Mouse (Mus musculus) ovary, adult 10 weeks (tissue): ENCODE measurements around the gene Styx. TPM values are rescaled to one million over a fixed set of nuclear protein-coding genes. Genes with fewer than 3 reads are reported as not detected.

ENCODE experiments used
- polyA plus RNA-seq: library from polyadenylated mRNA; stranded (reverse); fragments of 350-450 nt; fragmentation: Illumina TruSeq; extraction: RNeasy Lipid Tissue Mini Kit (QIAGEN cat#74804); gene quantifications from one replicate; pipeline ENCODE4 v1.2.3, GENCODE M21; 2014

Gene Styx
- 108 TPM for polyA plus RNA-seq

GRCm38 (mm10) chr14:45350931-45351859 is at the start of gene Styx:
Gene Styx (plus strand): TSS chr14:45351093.

GRCm38 (mm10) chr14:45318426-45319236 is 32.3 kb upstream of the Styx start, which contains the start of gene Ero1l:
Gene Ero1l (minus strand): TSS chr14:45318771.

GRCm38 (mm10) chr14:45329589-45330181 is 21.2 kb upstream of the Styx start, which contains the start of gene Psmc6:
Gene Psmc6 (plus strand): TSS chr14:45329788.

GRCm38 (mm10) chr14:45404813-45405212 is 53.9 kb downstream of the Styx start, which contains the start of gene Gnpnat1:
Gene Gnpnat1 (minus strand): TSS chr14:45404913.

Other genes with a start within 250 kb of the Styx start
- gene Gpr137c, start 131.4 kb upstream of the Styx start, polyA plus RNA-seq: 4.5 TPM
- 62.5 TPM for gene Txndc16, start 130.8 kb upstream of the Styx start, polyA plus RNA-seq
- gene Ero1l, start 32.3 kb upstream of the Styx start, polyA plus RNA-seq: 87.7 TPM
- 715 TPM for gene Psmc6, start 21.3 kb upstream of the Styx start, polyA plus RNA-seq
- gene Gnpnat1, start 53.8 kb downstream of the Styx start, polyA plus RNA-seq: 142 TPM
- 279 TPM for gene Fermt2, start 179.0 kb downstream of the Styx start, polyA plus RNA-seq